Mouse (Mus musculus): ENCODE data around the gene H2-Ob. TPM values are rescaled to one million over a fixed set of nuclear protein-coding genes. Genes with fewer than 3 reads are reported as not detected.

Gene H2-Ob
- polyA plus RNA-seq, 1 experiment: not detected

- Histone ChIP-seq H3K4me3 (ENCODE audit: insufficient read depth, low read depth, low read length) (peak overlapping the region; percentile 71; the same call in 1 of the 2 replicates), H3K27ac (ENCODE audit: insufficient read depth, low read depth, low read length) (peak overlapping the region; percentile 9; the same call in 1 of the 2 replicates), H3K4me1 (ENCODE audit: control insufficient read depth, insufficient read depth, low read length) (peaks cover 14% of the 10 kb centered on the region)
- 21% methylated on average over 9 of the region's 9 CpGs for WGBS
- 0 out of 2 replicates have a peak, but pooled peaks have one; percentile 24 for TF ChIP-seq CTCF (IDR thresholded peaks at IDR 0.05; ENCODE audit: insufficient read depth, low read depth, low read length)
- TF ChIP-seq POLR2A (IDR thresholded peaks at IDR 0.05; ENCODE audit: insufficient read depth, low read depth, low read length): no peak
Observed at GRCm38 (mm10) chr17:34205746-34206176, 32.9 kb upstream of the H2-Ob start.

- Histone ChIP-seq H3K4me1 (ENCODE audit: control insufficient read depth, insufficient read depth, low read length) (peaks cover 14% of the 10 kb centered on the region), H3K4me3 (ENCODE audit: insufficient read depth, low read depth, low read length) (no peak overlapping the region), H3K27ac (ENCODE audit: insufficient read depth, low read depth, low read length) (no peak overlapping the region)
- TF ChIP-seq POLR2A (IDR thresholded peaks at IDR 0.05; ENCODE audit: insufficient read depth, low read depth, low read length) (no peak), CTCF (IDR thresholded peaks at IDR 0.05; ENCODE audit: insufficient read depth, low read depth, low read length) (no peak)
- 90% methylated on average over 5 of the region's 5 CpGs for WGBS
Observed at GRCm38 (mm10) chr17:34206731-34207130, 32.0 kb upstream of the H2-Ob start.

GRCm38 (mm10) chr17:34207456-34207855 is 31.2 kb upstream of the H2-Ob start:
- Histone ChIP-seq H3K4me3 (ENCODE audit: insufficient read depth, low read depth, low read length) (no peak overlapping the region), H3K4me1 (ENCODE audit: control insufficient read depth, insufficient read depth, low read length) (peaks cover 14% of the 10 kb centered on the region), H3K27ac (ENCODE audit: insufficient read depth, low read depth, low read length) (no peak overlapping the region)
- WGBS: 73% methylated on average over 3 of the region's 3 CpGs
- TF ChIP-seq CTCF (IDR thresholded peaks at IDR 0.05; ENCODE audit: insufficient read depth, low read depth, low read length): no peak
- no peak for TF ChIP-seq POLR2A (IDR thresholded peaks at IDR 0.05; ENCODE audit: insufficient read depth, low read depth, low read length)

GRCm38 (mm10) chr17:34207866-34208265 is 30.8 kb upstream of the H2-Ob start:
- WGBS: 96% methylated on average over 9 of the region's 9 CpGs
- H3K27ac ChIP-seq (ENCODE audit: insufficient read depth, low read depth, low read length): no peak overlapping the region
- no peak overlapping the region for H3K4me3 ChIP-seq (ENCODE audit: insufficient read depth, low read depth, low read length)
- no peak for TF ChIP-seq POLR2A (IDR thresholded peaks at IDR 0.05; ENCODE audit: insufficient read depth, low read depth, low read length)
- TF ChIP-seq CTCF (IDR thresholded peaks at IDR 0.05; ENCODE audit: insufficient read depth, low read depth, low read length): no peak
- H3K4me1 ChIP-seq (ENCODE audit: control insufficient read depth, insufficient read depth, low read length): peaks cover 14% of the 10 kb centered on the region

GRCm38 (mm10) chr17:34208421-34208820 is 30.3 kb upstream of the H2-Ob start:
- H3K4me3 ChIP-seq (ENCODE audit: insufficient read depth, low read depth, low read length): no peak overlapping the region
- TF ChIP-seq POLR2A (IDR thresholded peaks at IDR 0.05; ENCODE audit: insufficient read depth, low read depth, low read length): no peak
- no peak for TF ChIP-seq CTCF (IDR thresholded peaks at IDR 0.05; ENCODE audit: insufficient read depth, low read depth, low read length)
- 33% methylated on average over 10 of the region's 10 CpGs for WGBS
- no peak overlapping the region for H3K27ac ChIP-seq (ENCODE audit: insufficient read depth, low read depth, low read length)
- peaks cover 14% of the 10 kb centered on the region for H3K4me1 ChIP-seq (ENCODE audit: control insufficient read depth, insufficient read depth, low read length)

GRCm38 (mm10) chr17:34209680-34210079 is 29.0 kb upstream of the H2-Ob start:
- no peak overlapping the region for H3K4me3 ChIP-seq (ENCODE audit: insufficient read depth, low read depth, low read length)
- no peak for TF ChIP-seq POLR2A (IDR thresholded peaks at IDR 0.05; ENCODE audit: insufficient read depth, low read depth, low read length)
- TF ChIP-seq CTCF (IDR thresholded peaks at IDR 0.05; ENCODE audit: insufficient read depth, low read depth, low read length): no peak
- H3K27ac ChIP-seq (ENCODE audit: insufficient read depth, low read depth, low read length): no peak overlapping the region
- WGBS: 51% methylated on average over 3 of the region's 3 CpGs
- H3K4me1 ChIP-seq (ENCODE audit: control insufficient read depth, insufficient read depth, low read length): peaks cover 11% of the 10 kb centered on the region; the same call in 1 of the 2 replicates

GRCm38 (mm10) chr17:34210599-34210998 is 28.1 kb upstream of the H2-Ob start:
- H3K4me1 ChIP-seq (ENCODE audit: control insufficient read depth, insufficient read depth, low read length): peaks cover 5% of the 10 kb centered on the region; the same call in 1 of the 2 replicates
- TF ChIP-seq POLR2A (IDR thresholded peaks at IDR 0.05; ENCODE audit: insufficient read depth, low read depth, low read length) (no peak), CTCF (IDR thresholded peaks at IDR 0.05; ENCODE audit: insufficient read depth, low read depth, low read length) (no peak)
- H3K27ac ChIP-seq (ENCODE audit: insufficient read depth, low read depth, low read length): no peak overlapping the region
- WGBS: 53% methylated on average over 3 of the region's 3 CpGs
- H3K4me3 ChIP-seq (ENCODE audit: insufficient read depth, low read depth, low read length): no peak overlapping the region

- TF ChIP-seq POLR2A (IDR thresholded peaks at IDR 0.05; ENCODE audit: insufficient read depth, low read depth, low read length): no peak
- no peak for TF ChIP-seq CTCF (IDR thresholded peaks at IDR 0.05; ENCODE audit: insufficient read depth, low read depth, low read length)
- 38% methylated on average over 23 of the region's 23 CpGs for WGBS
- Histone ChIP-seq H3K4me1 (ENCODE audit: control insufficient read depth, insufficient read depth, low read length) (peaks cover 3% of the 10 kb centered on the region; the same call in 1 of the 2 replicates), H3K27ac (ENCODE audit: insufficient read depth, low read depth, low read length) (no peak overlapping the region), H3K4me3 (ENCODE audit: insufficient read depth, low read depth, low read length) (no peak overlapping the region)
Observed at GRCm38 (mm10) chr17:34211746-34212365, 26.8 kb upstream of the H2-Ob start.

GRCm38 (mm10) chr17:34213936-34214335 is 24.8 kb upstream of the H2-Ob start:
- peaks cover 10% of the 10 kb centered on the region for H3K4me1 ChIP-seq (ENCODE audit: control insufficient read depth, insufficient read depth, low read length)
- 61% methylated on average over 21 of the region's 21 CpGs for WGBS
- TF ChIP-seq POLR2A (IDR thresholded peaks at IDR 0.05; ENCODE audit: insufficient read depth, low read depth, low read length) (no peak), CTCF (IDR thresholded peaks at IDR 0.05; ENCODE audit: insufficient read depth, low read depth, low read length) (no peak)
- H3K4me3 ChIP-seq (ENCODE audit: insufficient read depth, low read depth, low read length): no peak overlapping the region
- H3K27ac ChIP-seq (ENCODE audit: insufficient read depth, low read depth, low read length): no peak overlapping the region

Data from olfactory bulb, adult 2 months (tissue).